Mouse (Mus musculus) gastrocnemius, postnatal 10 days (tissue): ENCODE data around the gene Nutf2. TPM values are rescaled to one million over a fixed set of nuclear protein-coding genes. Genes with fewer than 3 reads are reported as not detected.
A peak's percentile ranks its signal among the peaks of the same experiment; 100 is the strongest.
"Not testable (repeated sequence)": the region's sequence is repeated elsewhere in the genome, so short reads cannot be mapped to it uniquely, and the experiment has no call there.

Experiments used
- DNase-seq: peaks from one replicate; pipeline ENCODE4 v3.0.0; 2021; ENCODE audit warnings: mixed read lengths
- long read RNA-seq, 2 experiments: library from polyadenylated mRNA; stranded (forward); transcript quantifications; one replicate each; pipeline ENCODE4 v2.0.0; 2021
- total RNA-seq, 2 experiments: library from RNA; stranded (reverse); gene quantifications; 2 replicates each; pipeline ENCODE4 v1.2.3; 2021

Nutf2 gene
- total RNA-seq: 10 to 100 TPM; 65.5 to 80.5 TPM
- long read RNA-seq, experiment 1, transcript Nutf2-201 (5 exons, 948 nt): major isoform, 146 of 161 reads
- long read RNA-seq, experiment 1, partial matches to known transcripts: 0 of 161 reads
- long read RNA-seq, experiment 1, other reads (novel, unspliced or antisense): 12 of 161 reads
- long read RNA-seq, experiment 2, transcript Nutf2-201 (5 exons, 948 nt): major isoform, 143 of 155 reads
- long read RNA-seq, experiment 2, partial matches to known transcripts: 3 of 155 reads
- long read RNA-seq, experiment 2, other reads (novel, unspliced or antisense): 8 of 155 reads

DNA sequence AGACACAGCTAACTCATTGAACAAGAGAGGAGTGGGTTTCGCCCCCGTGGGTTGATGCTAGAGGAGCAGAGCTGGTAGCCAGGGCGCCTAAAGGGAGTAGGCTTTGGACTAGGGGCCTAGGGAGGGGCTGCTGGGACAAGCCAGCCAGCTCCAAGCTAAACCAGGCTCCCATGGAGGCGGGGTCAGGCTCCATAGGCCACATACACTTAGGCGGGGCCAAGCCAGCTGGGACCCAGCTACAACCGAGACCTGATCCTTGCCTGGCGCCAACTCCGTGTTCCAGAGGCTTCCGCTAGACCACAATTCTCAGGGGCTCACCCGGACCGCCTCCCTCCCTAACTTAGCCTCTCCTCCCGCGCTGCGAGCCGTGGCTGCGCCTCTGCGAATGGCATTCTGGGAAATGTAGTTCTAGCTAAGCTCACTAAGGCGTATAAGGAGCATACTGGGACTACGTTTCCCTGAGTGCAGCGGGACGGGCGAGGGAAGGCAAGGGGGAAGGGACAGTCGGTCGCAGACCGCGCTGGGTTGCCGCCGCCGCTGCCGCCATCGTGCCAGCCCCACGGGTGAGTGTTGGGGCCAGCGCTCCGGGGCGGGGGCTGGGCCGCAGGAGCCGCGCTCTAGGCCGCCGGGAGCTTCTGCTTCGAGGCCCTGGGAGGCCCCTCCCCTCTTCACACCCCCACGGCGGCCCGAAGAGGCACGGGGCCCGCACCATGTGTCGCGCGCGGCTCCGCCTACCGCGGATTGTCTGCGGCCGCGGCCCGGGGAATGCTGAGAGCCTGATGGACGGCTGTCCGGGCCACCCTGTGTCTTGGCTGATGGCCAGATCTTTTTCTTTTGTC is at the start of gene Nutf2:
Gene Nutf2, plus strand, starts transcription at position 438 of the 839 bp plus-strand sequence.
- DNase-seq: peak; percentile 85

DNA sequence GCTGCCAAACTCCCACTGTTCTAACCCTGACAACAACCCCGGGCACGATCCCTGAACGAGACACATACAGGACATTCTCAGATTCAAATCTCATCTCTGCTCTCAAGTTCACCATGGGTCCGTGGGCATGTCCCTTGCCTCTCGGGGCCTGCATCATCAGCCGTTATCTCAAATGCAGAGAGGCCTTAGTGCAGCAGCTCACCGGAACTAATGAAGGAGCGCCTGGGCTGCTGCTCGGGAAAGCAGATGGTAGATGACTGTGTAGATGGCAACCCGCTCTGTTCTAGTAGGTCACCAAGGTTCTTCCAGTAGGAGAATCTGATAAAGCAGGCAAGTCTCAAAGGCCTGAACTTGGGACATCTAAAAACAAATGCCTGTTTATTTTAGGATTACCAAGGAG is 49.3 kb upstream of the Nutf2 start:
- no peak for DNase-seq

- no peak for DNase-seq
Observed at GRCm38 (mm10) chr8:105811543-105811942, 48.8 kb upstream of the Nutf2 start.

- no peak for DNase-seq
Observed at GRCm38 (mm10) chr8:105812511-105812910, 47.9 kb upstream of the Nutf2 start.

DNA sequence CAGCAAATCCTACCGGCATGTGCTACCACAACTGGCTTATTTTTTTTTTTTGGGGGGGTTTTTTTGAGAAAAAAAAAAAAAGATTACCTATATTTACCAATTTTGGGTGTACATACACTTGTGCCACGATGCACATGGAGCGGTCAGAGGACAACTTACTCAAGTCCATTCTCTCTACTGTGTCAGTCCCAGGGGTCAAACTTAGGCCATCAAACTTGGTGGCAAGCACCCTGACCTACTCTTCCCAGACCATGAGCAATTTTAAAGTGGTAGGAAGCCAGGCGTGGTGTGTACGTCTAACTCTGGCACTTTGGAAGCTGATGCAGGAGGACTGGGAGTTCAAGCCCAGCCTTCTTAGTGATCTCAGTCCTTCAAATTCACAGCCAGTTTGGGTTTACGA is 47.1 kb upstream of the Nutf2 start:
- no peak for DNase-seq

DNA sequence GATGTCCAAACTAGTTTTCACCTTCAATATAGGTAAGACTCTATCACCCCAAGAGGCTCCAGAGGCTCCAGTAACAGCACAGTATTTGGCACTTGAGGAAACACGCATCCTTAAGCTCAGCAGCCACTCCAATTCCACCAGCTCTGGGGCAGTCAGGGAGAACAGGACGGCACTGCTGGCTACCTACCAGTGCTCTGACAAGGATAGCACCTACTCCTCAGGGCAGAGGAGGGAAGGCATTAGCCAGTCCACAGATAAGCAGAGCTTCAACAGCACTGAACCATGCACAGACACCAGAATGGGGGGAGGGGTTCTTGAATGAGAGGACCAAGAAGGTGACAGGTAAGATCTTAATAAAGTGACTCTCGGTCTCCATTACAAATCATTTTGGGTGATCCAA is 40.7 kb upstream of the Nutf2 start:
- DNase-seq: no peak

DNA sequence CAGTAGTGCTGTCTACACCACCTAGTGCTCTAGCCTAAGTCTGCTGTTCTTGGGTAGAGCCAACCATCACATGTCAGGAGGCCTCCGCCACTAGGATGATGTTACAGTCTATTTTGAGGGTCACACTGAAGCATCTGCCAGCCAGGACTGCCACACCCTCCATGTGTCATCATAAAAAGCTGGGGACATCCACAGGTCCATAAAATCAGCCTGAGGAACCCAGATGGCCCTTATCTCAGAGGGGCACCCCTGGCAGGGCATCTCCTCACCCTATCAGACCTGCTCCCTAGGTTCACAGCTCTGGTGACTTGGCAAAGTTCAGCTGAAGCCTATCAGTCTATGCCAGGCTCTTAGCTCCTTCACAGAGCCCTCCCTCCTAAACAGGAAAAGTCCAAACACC is 39.5 kb upstream of the Nutf2 start:
- DNase-seq: no peak

DNA sequence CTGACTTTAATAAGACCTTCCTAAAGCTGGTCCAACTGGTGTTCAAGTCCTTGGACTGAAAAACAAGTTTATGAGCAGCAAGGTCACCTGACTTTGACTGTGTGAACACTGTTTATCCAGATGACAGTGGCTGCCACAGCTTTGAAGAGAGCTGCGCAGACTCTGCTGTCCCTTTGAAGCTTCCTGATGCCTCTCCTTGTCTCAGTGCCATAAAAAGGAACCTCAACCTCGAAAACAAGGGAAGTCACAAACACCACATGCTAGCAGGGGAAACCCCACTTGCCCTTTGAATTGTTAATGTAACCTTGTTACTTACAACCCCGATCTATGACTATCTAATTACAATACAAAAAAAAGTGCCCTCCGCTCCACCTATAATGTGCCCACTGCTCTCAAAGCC is 34.9 kb upstream of the Nutf2 start:
- no peak for DNase-seq

- DNase-seq: no peak
Observed at GRCm38 (mm10) chr8:105826379-105826778, 34.0 kb upstream of the Nutf2 start.

GRCm38 (mm10) chr8:105826861-105827848 is 33.2 kb upstream of the Nutf2 start, which contains the start of the genes Ranbp10 and Tsnaxip1:
Gene Ranbp10, minus strand, starts transcription at chr8:105827350.
Gene Tsnaxip1, plus strand, starts transcription at chr8:105827731.
- peak; percentile 89 for DNase-seq

DNA sequence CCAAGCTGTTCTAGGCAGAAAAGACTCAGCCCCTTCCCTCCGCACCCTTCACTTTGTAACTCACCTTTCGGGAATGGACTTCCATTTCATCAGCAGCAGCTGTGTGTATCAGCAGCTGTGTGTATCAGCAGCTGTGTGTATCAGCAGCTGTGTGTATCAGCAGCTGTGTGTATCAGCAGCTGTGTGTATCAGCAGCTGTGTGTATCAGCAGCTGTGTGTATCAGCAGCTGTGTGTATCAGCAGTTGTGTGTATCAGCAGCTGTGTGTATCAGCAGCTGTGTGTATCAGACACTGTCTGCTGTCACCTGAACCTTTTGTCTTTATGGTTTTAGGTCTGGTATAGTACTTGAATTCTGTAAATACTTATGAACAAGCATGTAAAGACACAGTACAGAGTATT is 26.6 kb upstream of the Nutf2 start:
- not testable (repeated sequence) for DNase-seq

- DNase-seq: peak; percentile 66
Observed at GRCm38 (mm10) chr8:105835318-105835717, 25.1 kb upstream of the Nutf2 start.

- DNase-seq: no peak
Observed at GRCm38 (mm10) chr8:105836991-105837390, 23.4 kb upstream of the Nutf2 start.

DNA sequence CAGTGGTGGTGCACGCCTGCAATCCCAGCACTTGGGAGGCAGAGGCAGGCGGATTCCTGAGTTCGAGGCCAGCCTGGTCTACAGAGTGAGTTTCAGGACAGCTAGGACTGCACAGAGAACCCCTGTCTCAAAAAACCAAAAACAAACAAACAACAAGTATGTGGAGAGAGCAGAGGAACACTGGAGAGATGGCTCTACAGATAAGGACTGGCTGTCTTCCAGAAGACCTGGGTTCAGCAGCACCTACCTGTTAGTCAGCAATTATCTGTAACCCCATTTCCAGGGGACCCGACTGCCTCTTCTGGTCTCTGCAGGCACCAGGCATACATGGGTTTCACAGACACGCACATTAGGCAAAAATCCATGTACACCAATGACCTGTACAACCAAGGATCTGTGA is 21.2 kb upstream of the Nutf2 start:
- DNase-seq: no peak

- DNase-seq: no peak
Observed at GRCm38 (mm10) chr8:105846678-105847077, 13.7 kb upstream of the Nutf2 start.

- DNase-seq: no peak
Observed at GRCm38 (mm10) chr8:105850014-105850413, 10.4 kb upstream of the Nutf2 start.

DNA sequence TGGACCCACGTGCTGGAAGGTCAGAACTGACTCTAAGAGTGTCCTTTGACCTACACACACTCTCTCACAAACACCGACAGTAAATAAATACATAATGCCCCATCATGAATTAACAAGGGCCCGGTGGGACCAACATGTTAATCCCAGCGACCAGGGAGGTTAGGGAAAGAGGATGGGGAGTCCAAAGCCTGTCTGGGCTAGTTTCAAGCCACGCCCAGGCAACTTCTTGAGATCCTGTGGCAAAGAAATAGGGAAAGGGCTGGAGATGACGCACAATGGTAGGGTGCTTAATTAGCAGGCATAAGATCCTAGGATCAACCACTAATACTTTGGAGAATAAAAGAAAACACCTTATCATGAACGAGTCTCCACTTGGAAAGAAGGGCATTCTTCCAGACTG is 9.8 kb upstream of the Nutf2 start:
- DNase-seq: no peak

- peak; percentile 88 for DNase-seq
Observed at GRCm38 (mm10) chr8:105851651-105852143, 8.7 kb upstream of the Nutf2 start.

DNA sequence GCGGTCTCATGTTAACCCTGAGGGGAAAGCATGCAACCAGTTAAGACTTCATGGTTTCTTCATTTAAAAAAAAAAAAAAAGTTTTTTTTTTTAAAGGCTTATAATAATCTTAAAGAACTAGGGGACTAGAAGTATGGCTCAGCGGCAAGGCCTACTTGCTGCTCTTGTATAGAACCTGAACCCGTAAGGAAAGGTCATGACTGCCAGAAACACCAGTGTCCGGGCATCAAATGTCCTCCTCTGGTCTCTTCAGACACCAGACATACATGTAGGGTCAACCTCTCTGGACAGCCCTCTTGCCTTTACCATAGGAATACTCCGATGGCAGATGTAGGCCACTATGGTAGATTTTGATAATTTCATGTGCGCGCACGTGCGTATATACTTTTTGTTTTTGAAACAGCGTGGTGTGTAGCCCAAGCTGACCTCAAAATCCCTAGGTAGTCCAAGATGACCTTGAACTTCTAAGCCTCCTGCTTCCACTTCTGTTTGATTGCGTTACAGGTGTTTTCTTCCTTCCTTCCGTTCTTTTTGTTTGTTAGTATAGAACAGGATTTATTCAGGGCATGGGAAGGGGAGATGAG is 8.1 kb upstream of the Nutf2 start:
- DNase-seq: no peak

- no peak for DNase-seq
Observed at GRCm38 (mm10) chr8:105853178-105853577, 7.2 kb upstream of the Nutf2 start, which contains the start of gene Cenpt. Gene Cenpt, minus strand, starts transcription at chr8:105853278.

DNA sequence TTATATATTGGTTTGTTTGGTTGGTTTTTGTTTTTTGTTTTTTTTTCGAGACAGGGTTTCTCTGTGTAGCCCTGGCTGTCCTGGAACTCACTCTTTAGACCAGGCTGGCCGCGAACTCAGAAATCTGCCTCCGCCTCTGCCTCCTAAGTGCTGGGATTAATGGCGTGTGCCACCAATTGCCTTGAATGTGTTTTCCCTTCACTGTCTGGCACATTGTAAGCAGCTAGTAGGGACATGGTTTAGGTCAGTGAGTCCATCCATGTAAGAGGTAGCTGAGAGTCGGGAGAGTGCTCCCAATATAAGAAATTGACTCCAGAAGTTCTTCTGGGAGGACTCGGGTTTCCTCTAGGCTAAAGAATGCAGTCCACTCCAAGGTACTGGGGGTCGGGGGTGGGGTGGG is 6.1 kb upstream of the Nutf2 start:
- DNase-seq: no peak
